8 mouse cellular contexts compared by ENCODE assay signal in the genomic region with DNA sequence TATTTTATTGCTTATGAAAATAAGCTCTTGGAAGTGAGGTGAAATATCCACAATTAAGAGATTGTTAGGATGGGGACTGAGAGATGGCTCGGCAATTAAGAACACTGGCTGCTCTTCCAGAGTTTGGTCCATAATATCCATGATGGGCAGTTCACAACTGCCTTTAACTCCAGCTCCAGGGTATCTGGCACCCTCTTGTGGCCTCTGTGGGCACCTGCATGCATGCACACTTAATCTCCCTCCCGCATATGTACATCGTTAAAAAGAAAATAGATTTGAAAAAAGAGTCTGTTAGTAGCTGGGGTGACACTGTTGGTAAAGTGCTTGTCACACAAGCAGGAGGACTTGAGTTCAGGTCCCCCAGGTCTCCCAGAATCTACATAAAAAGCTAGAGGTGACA. TPM values are rescaled to one million over a fixed set of nuclear protein-coding genes. Genes with fewer than 3 reads are reported as not detected.
A peak's percentile ranks its signal among the peaks of the same experiment; 100 is the strongest.
DNase-seq lines count a peak whose midpoint lies in the region; ATAC-seq lines count a peak whose summit lies in the region.

No protein-coding gene starts in this region.

- H3K4me2 ChIP-seq in hindbrain, embryonic 13.5 days = no peak overlapping the region

- H3K27me3 ChIP-seq in hindbrain, embryonic 10.5 days (ENCODE audit: insufficient read depth, poor library complexity, severe bottlenecking) = no peaks in the 10 kb centered on the region
- no peaks in the 10 kb centered on the region for H3K27me3 ChIP-seq in hindbrain, embryonic 13.5 days
- peaks cover 7% of the 10 kb centered on the region for H3K27me3 ChIP-seq in megakaryocyte, embryonic 14.5 days (replicated peaks)

- 37% methylated on average over 3 of the region's 3 CpGs for WGBS in hindbrain, embryonic 10.5 days
- WGBS in hindbrain, embryonic 13.5 days = 25% methylated on average over 3 of the region's 3 CpGs

- peak; percentile 33 for DNase-seq in hindbrain, embryonic 10.5 days (ENCODE audit: low spot score)
- DNase-seq in NIH3T3 (ENCODE audit: low read depth) = peak; percentile 78
- peak; percentile 78 for DNase-seq in cerebellum, postnatal 10 days
- peak; percentile 38 for DNase-seq in gastrocnemius, postnatal 14 days
- DNase-seq in layer of hippocampus, adult 8-10 months (ENCODE audit: low spot score in 2 of 2) = peak; percentile 5 to 27
- DNase-seq in spleen, postnatal 10 days (ENCODE audit: low spot score in 2 of 2) = peak; percentile 5 to 43

- H3K9ac ChIP-seq in hindbrain, embryonic 13.5 days = no peak overlapping the region

- no peak overlapping the region for H3K27ac ChIP-seq in hindbrain, embryonic 10.5 days
- no peak overlapping the region for H3K27ac ChIP-seq in hindbrain, embryonic 13.5 days

- no peaks in the 10 kb centered on the region for H3K36me3 ChIP-seq in hindbrain, embryonic 10.5 days
- no peaks in the 10 kb centered on the region for H3K36me3 ChIP-seq in hindbrain, embryonic 13.5 days
- no peaks in the 10 kb centered on the region for H3K36me3 ChIP-seq in megakaryocyte, embryonic 14.5 days (replicated peaks; ENCODE audit: low read length)

- ATAC-seq in hindbrain, embryonic 13.5 days (ENCODE audit: low FRiP score) = no peak

- no peak overlapping the region for H3K4me3 ChIP-seq in hindbrain, embryonic 10.5 days
- no peak overlapping the region for H3K4me3 ChIP-seq in hindbrain, embryonic 13.5 days
- peak overlapping the region; percentile 70 for H3K4me3 ChIP-seq in megakaryocyte, embryonic 14.5 days (replicated peaks)

- H3K4me1 ChIP-seq in hindbrain, embryonic 10.5 days (replicated peaks) = no peaks in the 10 kb centered on the region
- H3K4me1 ChIP-seq in hindbrain, embryonic 13.5 days (replicated peaks) = no peaks in the 10 kb centered on the region
- H3K4me1 ChIP-seq in megakaryocyte, embryonic 14.5 days = peaks cover 4% of the 10 kb centered on the region

- H3K9me3 ChIP-seq in hindbrain, embryonic 10.5 days = no peaks in the 10 kb centered on the region
- H3K9me3 ChIP-seq in hindbrain, embryonic 13.5 days = no peaks in the 10 kb centered on the region
- no peaks in the 10 kb centered on the region for H3K9me3 ChIP-seq in megakaryocyte, embryonic 14.5 days

- intact Hi-C loops in gastrocnemius, postnatal 14 days (cut with DNase I; ENCODE audit: low total_unique reads) = no loop called here

RNA-seq across cellular contexts. Expression of gene Mbtps2, which starts 45.8 kb away (rescaled TPM):
- polyA plus RNA-seq in hindbrain, embryonic 10.5 days (2016; fragmentation: Nextera tagmentation; extraction: Ambion mirVana) = 19.2 and 22.8 TPM in 2 replicates
- 27.5 and 30.9 TPM in 2 replicates for polyA plus RNA-seq in hindbrain, embryonic 13.5 days (2015; fragmentation: Nextera tagmentation; extraction: Ambion mirVana)
- total RNA-seq in gastrocnemius, postnatal 14 days (2021) = 10 to 100 TPM; 12.6 to 13.8 TPM
- total RNA-seq in layer of hippocampus, adult 8-10 months (2022) = 10 to 100 TPM; 31.0 to 38.8 (median 33.0) TPM
- polyA plus RNA-seq in megakaryocyte, embryonic 14.5 days (2012; ENCODE audit: insufficient read depth, low replicate concordance) = 1.4 and 2.4 TPM in 2 replicates

RNA-seq across cellular contexts. Expression of gene Smpx, which starts 54.4 kb away (rescaled TPM):
- 0.55 TPM in 1 of 2 replicates, not detected in the other for polyA plus RNA-seq in hindbrain, embryonic 10.5 days (2016; fragmentation: Nextera tagmentation; extraction: Ambion mirVana)
- polyA plus RNA-seq in hindbrain, embryonic 13.5 days (2015; fragmentation: Nextera tagmentation; extraction: Ambion mirVana) = 0.64 and 1.5 TPM in 2 replicates
- total RNA-seq in gastrocnemius, postnatal 14 days (2021) = 100 to 1,000 TPM; 453 to 560 TPM
- under 1 TPM in 1 of 4 experiments, not detected in 3; 0.55 TPM for total RNA-seq in layer of hippocampus, adult 8-10 months (2022)
- polyA plus RNA-seq in megakaryocyte, embryonic 14.5 days (2012; ENCODE audit: insufficient read depth, low replicate concordance) = not detected in 2 replicates

Comparison
In these comparisons a context has a peak if more than half of its experiments do, and no peak if none do; other contexts are left out.
1. DNase-seq: peak in every context shown above with its lines; median percentile 78 in NIH3T3; 78 in cerebellum, postnatal 10 days; 38 in gastrocnemius, postnatal 14 days; 33 in hindbrain, embryonic 10.5 days; 24 in spleen, postnatal 10 days; 16 in layer of hippocampus, adult 8-10 months.